Mouse (Mus musculus) G1E (cell line): ENCODE results near the gene Skint4.

Experiments used
- CTCF ChIP-seq: IDR thresholded peaks from 2 replicates; pipeline ENCODE4 v1.5.1; 2012; ENCODE audit warnings: low read depth, low read length, inconsistent platforms, mixed read lengths
- GATA1 ChIP-seq: IDR thresholded peaks from 2 replicates; pipeline ENCODE4 v1.6.1; 2012; ENCODE audit warnings: borderline replicate concordance, low read length, inconsistent platforms, mixed read lengths
- GATA2 ChIP-seq: IDR thresholded peaks from 2 replicates; pipeline ENCODE4 v1.6.1; 2012; ENCODE audit warnings: low read depth, low read length, inconsistent platforms, borderline replicate concordance
- TAL1 ChIP-seq: conservative IDR thresholded peaks from 2 replicates; pipeline ENCODE4 v1.6.1; 2012; ENCODE audit warnings: low read depth, low read length, inconsistent platforms, mixed read lengths

DNA sequence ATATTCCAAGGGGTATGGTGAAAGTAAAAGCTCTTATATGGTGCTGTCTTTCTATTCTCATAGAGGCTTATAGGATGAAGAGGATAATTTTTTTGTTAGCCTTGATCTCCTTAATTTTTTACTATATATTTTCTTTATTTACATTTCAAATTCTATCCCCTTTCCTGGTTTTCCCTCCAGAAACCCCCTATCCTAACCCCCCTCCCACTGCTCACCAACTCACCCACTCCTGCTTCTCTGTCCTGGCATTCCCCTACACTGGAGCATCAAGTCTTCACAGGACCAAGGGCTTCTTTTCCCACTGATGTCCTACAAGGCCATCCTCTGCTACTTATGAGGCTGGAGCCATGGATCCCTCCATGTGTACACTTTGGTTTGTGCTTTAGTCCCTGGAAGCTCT lies at the start of gene Skint4:
- TF ChIP-seq CTCF (no peak), TAL1 (no peak), GATA1 (no peak), GATA2 (no peak)
